Mouse (Mus musculus): Measurements from ENCODE around the gene Grm4. TPM values are rescaled to one million over a fixed set of nuclear protein-coding genes. Genes with fewer than 3 reads are reported as not detected.

The Grm4 gene
- polyA plus RNA-seq, 1 experiment from 2014 or later: 0.08 TPM

DNA sequence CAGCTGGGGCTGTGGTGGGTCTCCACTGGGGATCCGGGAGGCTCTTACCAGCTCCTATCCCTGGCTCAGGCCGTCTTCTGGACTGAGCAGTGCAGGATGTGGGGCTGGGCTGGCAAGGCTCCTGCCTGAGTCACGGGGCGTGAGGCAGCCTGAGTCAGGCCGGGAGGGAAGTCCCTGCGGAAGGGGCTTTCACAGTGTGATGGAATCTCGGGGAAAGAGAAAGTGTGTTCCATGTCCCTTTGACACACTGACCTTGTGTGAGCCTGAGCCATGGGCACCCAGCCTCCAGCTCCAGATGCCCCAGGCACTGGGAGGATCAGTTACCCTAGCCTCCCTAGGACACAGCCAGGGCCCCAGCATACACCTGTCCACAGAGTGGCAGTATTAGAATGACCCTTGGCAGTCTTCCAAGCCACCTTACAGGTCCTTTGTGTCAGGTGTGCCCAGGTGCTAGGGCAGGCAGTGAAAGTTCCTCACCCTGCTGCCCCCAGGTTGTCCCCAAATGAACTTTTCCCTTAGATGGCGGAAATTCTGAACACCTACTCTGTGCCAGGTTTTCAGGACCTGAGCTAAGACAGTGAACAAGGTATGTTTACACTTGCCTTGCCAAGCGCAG lies 26.2 kb upstream of the Grm4 start:
- no peak for ATAC-seq (ENCODE audit: extremely low read depth, insufficient number of reproducible peaks, low FRiP score, low TSS enrichment)
- H3K36me3 ChIP-seq: no peaks in the 10 kb centered on the region
- 51% methylated on average over 9 of the region's 9 CpGs for WGBS
- H3K4me2 ChIP-seq: no peak overlapping the region
- no peaks in the 10 kb centered on the region for H3K9me3 ChIP-seq
- H3K9ac ChIP-seq: no peak overlapping the region
- peaks cover 14% of the 10 kb centered on the region; the same call in 1 of the 2 replicates for H3K27me3 ChIP-seq (replicated peaks)
- H3K4me3 ChIP-seq: no peak overlapping the region
- H3K27ac ChIP-seq (replicated peaks): no peak overlapping the region
- H3K4me1 ChIP-seq: peaks cover 22% of the 10 kb centered on the region

DNA sequence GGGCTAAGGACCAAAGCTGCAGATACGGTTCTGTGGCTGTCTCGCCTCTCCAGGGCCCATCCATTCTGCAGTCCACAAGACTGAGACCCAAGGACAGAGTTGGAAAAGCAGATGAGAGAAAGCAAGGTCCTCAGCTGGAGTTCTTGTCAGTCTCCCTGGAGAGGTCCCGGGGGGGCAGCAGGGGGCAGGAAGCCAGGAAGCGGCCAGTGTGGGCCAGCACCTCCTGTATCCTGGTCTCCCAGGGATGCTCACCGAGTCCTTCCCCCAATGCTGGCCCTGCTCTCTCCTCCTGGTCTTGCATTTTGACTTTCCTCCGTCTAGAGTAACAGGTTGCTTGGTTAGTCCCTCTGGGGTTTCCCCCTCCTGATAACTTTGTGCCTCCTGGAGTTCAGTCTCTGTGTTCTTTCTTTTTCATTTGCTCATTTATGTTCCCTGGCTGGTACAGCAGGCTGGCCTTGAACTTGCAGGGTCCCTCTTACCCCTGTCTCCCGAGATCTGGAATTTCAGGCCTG lies 25.4 kb upstream of the Grm4 start:
- peaks cover 14% of the 10 kb centered on the region; the same call in 1 of the 2 replicates for H3K27me3 ChIP-seq (replicated peaks)
- ATAC-seq (ENCODE audit: extremely low read depth, insufficient number of reproducible peaks, low FRiP score, low TSS enrichment): no peak
- H3K9me3 ChIP-seq: no peaks in the 10 kb centered on the region
- H3K4me3 ChIP-seq: no peak overlapping the region
- no peak overlapping the region for H3K4me2 ChIP-seq
- 58% methylated on average over 7 of the region's 7 CpGs for WGBS
- no peaks in the 10 kb centered on the region for H3K36me3 ChIP-seq
- H3K9ac ChIP-seq: no peak overlapping the region
- H3K27ac ChIP-seq (replicated peaks): no peak overlapping the region
- peaks cover 22% of the 10 kb centered on the region for H3K4me1 ChIP-seq

DNA sequence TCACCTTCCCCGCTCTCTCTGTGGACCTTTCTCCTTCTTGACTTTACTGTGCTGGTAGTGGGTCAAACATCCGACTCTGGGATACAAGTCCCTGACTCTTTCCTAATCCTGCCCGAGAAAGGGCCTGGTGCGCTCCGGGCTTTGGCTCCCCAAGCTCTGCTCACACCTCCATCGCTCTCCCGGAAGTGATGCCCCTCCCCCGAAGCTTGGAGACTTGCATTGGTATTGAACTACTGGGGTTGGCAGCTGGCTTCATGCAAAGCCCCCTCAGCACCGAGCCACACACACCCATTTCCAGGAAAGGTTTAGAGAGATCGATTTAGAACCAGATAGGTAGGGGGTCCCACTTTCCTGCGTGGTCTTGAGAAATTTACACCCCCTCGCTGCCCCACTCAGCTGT lies 24.8 kb upstream of the Grm4 start:
- WGBS: 41% methylated on average over 12 of the region's 12 CpGs
- H3K36me3 ChIP-seq: no peaks in the 10 kb centered on the region
- no peak for ATAC-seq (ENCODE audit: extremely low read depth, insufficient number of reproducible peaks, low FRiP score, low TSS enrichment)

DNA sequence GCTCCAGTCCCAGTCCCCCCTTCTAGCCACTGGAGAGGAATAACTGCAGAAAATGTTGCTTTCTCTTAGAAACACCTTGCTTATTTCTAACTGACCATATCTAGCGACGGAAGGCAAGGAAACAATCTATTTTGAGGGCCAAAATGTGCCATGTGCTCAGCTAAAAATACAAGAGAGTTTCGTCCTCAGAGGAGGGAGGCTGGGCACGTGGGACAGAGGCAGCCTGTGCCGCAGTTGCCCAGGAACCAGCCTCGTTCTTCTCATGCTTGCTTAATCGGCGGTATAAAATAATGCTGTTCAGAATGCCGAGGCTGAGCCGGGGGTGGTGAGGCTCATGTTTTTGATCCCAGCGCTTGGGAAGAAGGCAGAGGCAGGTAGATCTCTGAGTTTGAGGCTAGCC lies 23.3 kb upstream of the Grm4 start:
- peak overlapping the region; percentile 10; the same call in 1 of the 2 replicates for H3K9ac ChIP-seq
- no peak overlapping the region for H3K27ac ChIP-seq (replicated peaks)
- 79% methylated on average over 11 of the region's 11 CpGs for WGBS
- no peak overlapping the region for H3K4me2 ChIP-seq
- H3K4me3 ChIP-seq: no peak overlapping the region
- no peaks in the 10 kb centered on the region for H3K9me3 ChIP-seq
- ATAC-seq (ENCODE audit: extremely low read depth, insufficient number of reproducible peaks, low FRiP score, low TSS enrichment): no peak
- H3K4me1 ChIP-seq: peaks cover 20% of the 10 kb centered on the region
- H3K27me3 ChIP-seq (replicated peaks): peaks cover 14% of the 10 kb centered on the region; the same call in 1 of the 2 replicates
- no peaks in the 10 kb centered on the region for H3K36me3 ChIP-seq

More for the DNA sequence above, 24.8 kb upstream of the Grm4 start:
- Histone ChIP-seq H3K27ac (replicated peaks) (no peak overlapping the region), H3K4me2 (no peak overlapping the region), H3K4me3 (no peak overlapping the region), H3K9ac (no peak overlapping the region), H3K27me3 (replicated peaks) (peaks cover 14% of the 10 kb centered on the region; the same call in 1 of the 2 replicates), H3K9me3 (no peaks in the 10 kb centered on the region), H3K4me1 (peaks cover 22% of the 10 kb centered on the region)

DNA sequence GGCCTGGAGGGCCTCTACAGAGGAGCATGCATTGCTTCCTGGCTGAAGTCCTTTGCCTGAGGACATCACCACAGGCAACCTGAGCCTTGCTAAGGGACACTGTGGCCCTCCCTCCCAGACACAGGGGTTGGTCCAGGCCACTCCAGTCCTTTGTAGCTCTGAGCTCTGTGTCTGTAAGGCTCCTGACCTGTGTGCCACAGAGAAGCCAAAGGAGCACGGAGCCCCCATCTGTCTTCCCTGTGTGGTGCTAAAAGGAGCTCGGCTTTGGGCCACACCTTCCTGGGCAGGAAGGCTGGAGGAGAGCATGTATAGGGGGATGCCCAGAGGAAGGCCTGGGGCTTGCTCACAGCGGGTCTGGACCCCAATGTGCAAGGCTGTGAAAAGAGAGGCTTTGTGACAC lies 20.8 kb upstream of the Grm4 start:
- no peak for ATAC-seq (ENCODE audit: extremely low read depth, insufficient number of reproducible peaks, low FRiP score, low TSS enrichment)
- no peak overlapping the region for H3K4me2 ChIP-seq
- peaks cover 14% of the 10 kb centered on the region; the same call in 1 of the 2 replicates for H3K27me3 ChIP-seq (replicated peaks)
- WGBS: 67% methylated on average over 3 of the region's 3 CpGs
- no peaks in the 10 kb centered on the region for H3K9me3 ChIP-seq
- H3K9ac ChIP-seq: no peak overlapping the region
- H3K36me3 ChIP-seq: no peaks in the 10 kb centered on the region
- H3K27ac ChIP-seq (replicated peaks): no peak overlapping the region
- H3K4me1 ChIP-seq: 0 out of 2 replicates have a peak, but pooled peaks cover 5% of the 10 kb centered on the region
- H3K4me3 ChIP-seq: no peak overlapping the region

DNA sequence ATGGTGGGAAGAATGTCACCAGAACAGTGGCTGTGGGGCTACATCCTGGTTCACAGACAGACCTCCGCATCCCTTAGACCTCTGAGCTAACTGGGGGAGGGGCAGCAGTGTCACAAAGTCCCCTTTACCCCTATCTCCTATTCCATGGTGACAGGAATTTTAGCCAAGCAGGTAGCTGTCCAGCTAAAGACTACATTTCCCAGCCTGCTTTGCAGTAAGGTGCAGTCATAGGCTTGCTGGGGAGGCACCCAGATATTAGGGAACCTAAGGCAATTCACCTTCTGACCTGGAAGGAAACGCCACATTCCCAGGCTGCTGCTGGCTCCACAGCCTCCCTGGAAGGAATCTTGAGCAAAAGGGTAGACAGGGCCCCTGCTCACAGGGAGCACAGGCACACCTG lies 20.1 kb upstream of the Grm4 start:
- ATAC-seq (ENCODE audit: extremely low read depth, insufficient number of reproducible peaks, low FRiP score, low TSS enrichment): no peak
- Histone ChIP-seq H3K4me1 (0 out of 2 replicates have a peak, but pooled peaks cover 5% of the 10 kb centered on the region), H3K9ac (no peak overlapping the region), H3K27ac (replicated peaks) (no peak overlapping the region), H3K4me3 (no peak overlapping the region), H3K9me3 (no peaks in the 10 kb centered on the region), H3K27me3 (replicated peaks) (peaks cover 9% of the 10 kb centered on the region; the same call in 1 of the 2 replicates), H3K36me3 (no peaks in the 10 kb centered on the region), H3K4me2 (no peak overlapping the region)
- WGBS: 73% methylated on average over 2 of the region's 2 CpGs

DNA sequence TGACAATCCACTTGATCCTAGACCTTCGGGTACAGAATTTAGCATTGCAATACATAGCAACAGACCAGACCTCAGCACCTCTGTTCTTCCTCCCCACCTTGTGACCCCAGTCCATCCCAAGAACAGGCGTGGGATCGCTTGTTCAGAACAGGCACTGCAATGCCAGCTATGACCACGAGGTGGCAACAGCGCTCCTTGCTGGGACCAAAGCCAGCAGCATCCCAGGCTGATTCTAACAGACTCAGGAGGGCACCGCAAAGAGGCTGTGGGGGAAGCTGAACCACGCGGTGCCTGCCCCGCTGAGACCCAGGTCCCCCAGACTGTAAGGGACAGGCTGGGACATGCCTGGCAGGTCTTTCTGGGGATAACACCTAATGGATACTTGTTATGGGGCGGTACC lies 13.5 kb upstream of the Grm4 start:
- Histone ChIP-seq H3K9ac (no peak overlapping the region), H3K36me3 (no peaks in the 10 kb centered on the region), H3K27me3 (replicated peaks) (no peaks in the 10 kb centered on the region), H3K4me3 (no peak overlapping the region), H3K27ac (replicated peaks) (no peak overlapping the region), H3K4me2 (no peak overlapping the region), H3K4me1 (peaks cover 3% of the 10 kb centered on the region), H3K9me3 (no peaks in the 10 kb centered on the region)
- ATAC-seq (ENCODE audit: extremely low read depth, insufficient number of reproducible peaks, low FRiP score, low TSS enrichment): peak; percentile 37; the same call in 1 of the 2 replicates
- WGBS: 6% methylated on average over 10 of the region's 10 CpGs

DNA sequence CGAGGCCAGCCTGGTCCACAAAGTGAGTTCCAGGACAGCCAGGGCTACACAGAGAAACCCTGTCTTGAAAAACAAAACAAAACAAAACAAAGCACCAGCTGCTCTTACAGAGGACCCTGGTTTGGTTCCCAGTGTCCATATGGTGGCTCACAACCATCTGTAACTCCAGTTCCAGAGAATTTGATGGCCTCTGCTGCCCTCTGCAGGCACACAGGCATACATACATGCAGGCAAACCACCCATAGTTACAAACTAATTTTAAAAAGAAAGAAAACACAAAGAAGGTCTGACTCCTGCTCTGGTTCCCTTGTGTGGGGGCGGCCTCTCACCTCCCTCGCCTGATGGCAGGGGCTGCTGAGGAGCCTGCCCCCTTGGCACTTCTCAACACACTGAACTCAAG lies 12.2 kb upstream of the Grm4 start:
- no peak overlapping the region for H3K4me2 ChIP-seq
- H3K9ac ChIP-seq: no peak overlapping the region
- no peak for ATAC-seq (ENCODE audit: extremely low read depth, insufficient number of reproducible peaks, low FRiP score, low TSS enrichment)
- no peak overlapping the region for H3K4me3 ChIP-seq
- WGBS: 81% methylated on average over 3 of the region's 3 CpGs
- H3K9me3 ChIP-seq: no peaks in the 10 kb centered on the region
- H3K27me3 ChIP-seq (replicated peaks): no peaks in the 10 kb centered on the region
- H3K4me1 ChIP-seq: peaks cover 3% of the 10 kb centered on the region
- H3K27ac ChIP-seq (replicated peaks): no peak overlapping the region
- H3K36me3 ChIP-seq: no peaks in the 10 kb centered on the region

DNA sequence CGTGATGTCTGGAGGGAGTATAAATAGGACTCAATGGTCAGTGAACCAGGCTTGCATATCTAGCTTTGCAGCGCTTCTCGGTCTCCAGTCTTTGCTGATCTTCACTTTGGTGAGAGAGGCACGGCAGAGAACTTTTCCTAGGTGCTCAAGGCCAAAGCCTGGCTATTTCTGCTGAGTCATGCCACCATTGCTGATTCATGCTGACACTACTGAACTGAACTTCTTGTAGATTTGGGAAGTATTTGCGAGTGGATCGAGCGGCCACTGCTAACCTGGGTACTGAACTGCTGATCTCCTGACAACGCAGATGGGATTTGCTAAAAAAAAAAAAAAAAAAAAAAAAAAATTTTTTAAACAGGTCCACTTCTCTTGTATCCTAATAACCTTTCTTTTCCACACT lies 10.9 kb upstream of the Grm4 start:
- ATAC-seq (ENCODE audit: extremely low read depth, insufficient number of reproducible peaks, low FRiP score, low TSS enrichment): no peak
- Histone ChIP-seq H3K4me2 (no peak overlapping the region), H3K4me3 (no peak overlapping the region), H3K9me3 (no peaks in the 10 kb centered on the region), H3K9ac (no peak overlapping the region), H3K27ac (replicated peaks) (0 out of 2 replicates have a peak overlapping the region, but pooled peaks have one; percentile 28), H3K36me3 (no peaks in the 10 kb centered on the region), H3K27me3 (replicated peaks) (no peaks in the 10 kb centered on the region), H3K4me1 (peaks cover 3% of the 10 kb centered on the region)
- 78% methylated on average over 8 of the region's 8 CpGs for WGBS

DNA sequence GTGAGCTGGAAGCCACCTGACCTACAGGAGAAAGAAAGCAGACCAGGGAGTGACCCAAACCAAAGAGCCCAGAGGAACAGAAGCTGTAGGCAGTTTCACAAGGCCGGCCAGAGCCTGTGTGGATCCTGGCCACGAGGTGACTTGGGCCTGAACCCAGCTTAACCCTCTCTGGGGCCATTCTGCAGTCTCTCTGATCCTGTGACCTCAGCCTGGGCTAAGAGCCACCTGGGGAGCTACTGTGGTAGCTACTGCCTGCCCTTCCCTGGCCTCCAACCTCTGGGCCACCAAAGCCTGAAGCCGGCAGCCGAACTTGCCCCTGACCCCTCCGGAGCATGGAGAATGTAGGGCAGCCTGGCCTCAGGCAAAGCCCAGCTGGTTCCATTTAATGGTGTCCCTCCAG lies 7.6 kb upstream of the Grm4 start:
- H3K4me3 ChIP-seq: no peak overlapping the region
- no peak overlapping the region for H3K4me2 ChIP-seq
- no peaks in the 10 kb centered on the region for H3K9me3 ChIP-seq
- no peaks in the 10 kb centered on the region for H3K36me3 ChIP-seq
- no peak overlapping the region for H3K9ac ChIP-seq
- 76% methylated on average over 5 of the region's 5 CpGs for WGBS
- H3K27me3 ChIP-seq (replicated peaks): no peaks in the 10 kb centered on the region
- no peak for ATAC-seq (ENCODE audit: extremely low read depth, insufficient number of reproducible peaks, low FRiP score, low TSS enrichment)
- no peaks in the 10 kb centered on the region for H3K4me1 ChIP-seq
- H3K27ac ChIP-seq (replicated peaks): no peak overlapping the region

DNA sequence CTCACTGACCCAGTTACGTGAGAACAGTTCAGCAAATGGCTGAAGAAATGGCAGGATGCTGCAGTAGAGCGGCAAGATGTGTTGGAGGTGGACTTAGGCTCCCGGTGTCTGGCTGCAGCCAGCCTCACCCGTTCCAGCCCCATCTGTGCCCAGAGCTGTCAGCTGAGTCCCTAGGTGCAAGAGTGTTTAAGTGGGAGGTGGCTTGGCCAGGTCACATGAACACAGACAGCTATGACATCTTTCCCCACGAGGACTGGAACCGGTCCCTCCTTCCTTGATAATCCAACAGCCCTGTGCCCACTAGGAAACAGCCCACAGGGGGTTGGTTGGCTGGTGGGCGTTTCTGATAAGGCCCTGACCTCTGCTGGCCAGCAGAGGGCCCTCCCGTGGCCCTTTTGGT lies 6.8 kb upstream of the Grm4 start:
- Histone ChIP-seq H3K36me3 (no peaks in the 10 kb centered on the region), H3K9ac (no peak overlapping the region), H3K4me1 (no peaks in the 10 kb centered on the region), H3K27me3 (replicated peaks) (peaks cover 2% of the 10 kb centered on the region), H3K9me3 (no peaks in the 10 kb centered on the region), H3K27ac (replicated peaks) (no peak overlapping the region), H3K4me3 (no peak overlapping the region), H3K4me2 (no peak overlapping the region)
- ATAC-seq (ENCODE audit: extremely low read depth, insufficient number of reproducible peaks, low FRiP score, low TSS enrichment): no peak
- WGBS: 48% methylated on average over 8 of the region's 8 CpGs

DNA sequence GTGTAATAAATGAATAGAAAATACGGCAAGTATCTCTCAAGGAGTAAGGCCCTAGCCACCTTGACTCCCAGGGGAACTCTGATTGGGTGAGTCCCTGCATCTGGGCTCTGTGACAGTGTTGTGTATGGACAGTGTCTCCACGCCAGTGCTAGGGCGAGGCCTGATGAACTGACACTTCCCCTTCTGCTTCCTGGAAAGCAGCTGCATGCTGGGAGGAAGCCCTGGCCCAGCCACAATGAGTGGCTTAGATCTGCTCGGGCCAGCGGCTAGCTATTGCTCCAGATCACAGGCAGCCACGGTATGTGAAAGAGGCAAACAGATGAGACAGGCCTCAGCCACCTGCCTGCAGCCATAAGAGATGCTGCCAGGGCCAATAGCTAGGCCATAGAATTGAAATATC lies 6.0 kb upstream of the Grm4 start:
- WGBS: 72% methylated on average over 6 of the region's 6 CpGs
- no peak overlapping the region for H3K9ac ChIP-seq
- H3K27ac ChIP-seq (replicated peaks): no peak overlapping the region
- no peak overlapping the region for H3K4me2 ChIP-seq
- H3K36me3 ChIP-seq: no peaks in the 10 kb centered on the region
- H3K9me3 ChIP-seq: no peaks in the 10 kb centered on the region
- H3K27me3 ChIP-seq (replicated peaks): peaks cover 10% of the 10 kb centered on the region
- no peak for ATAC-seq (ENCODE audit: extremely low read depth, insufficient number of reproducible peaks, low FRiP score, low TSS enrichment)
- no peaks in the 10 kb centered on the region for H3K4me1 ChIP-seq
- no peak overlapping the region for H3K4me3 ChIP-seq

All from heart, embryonic 13.5 days (tissue).